Mouse (Mus musculus): Measurements from ENCODE around the gene Prkcsh.

DNA sequence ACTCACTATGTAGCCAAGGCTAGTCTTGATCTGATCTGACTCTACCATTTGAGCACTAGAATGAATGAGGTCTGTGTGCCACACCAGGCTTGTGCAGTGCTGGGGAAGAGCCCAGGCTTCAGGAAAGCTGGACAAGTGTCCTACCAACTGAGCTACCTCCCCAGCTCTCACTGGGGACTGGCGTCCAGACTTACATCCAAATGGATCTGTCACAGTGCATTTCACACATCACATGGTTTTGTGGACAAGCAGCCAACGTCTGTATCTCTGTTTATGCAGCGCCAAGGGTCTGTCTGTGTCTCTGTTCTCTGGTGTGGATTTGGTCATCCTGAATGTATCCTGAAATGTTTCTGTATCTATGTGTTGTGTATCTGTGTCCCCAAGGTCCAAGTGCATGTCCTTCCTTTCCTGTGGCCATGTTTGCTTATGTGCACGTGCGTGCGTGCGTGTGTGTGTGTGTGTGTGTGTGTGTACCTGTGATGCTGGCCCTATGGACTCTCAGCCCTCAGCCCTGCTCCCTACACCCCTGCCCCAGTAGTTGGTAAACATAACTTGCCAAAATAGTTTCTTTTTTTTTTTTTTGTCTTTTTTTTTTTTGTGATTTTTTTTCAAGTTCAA is 14.7 kb downstream of the Prkcsh start:
- TF ChIP-seq HCFC1 (IDR thresholded peaks at IDR 0.05; ENCODE audit: borderline replicate concordance, insufficient read depth, low read length) = no peak
- TF ChIP-seq CHD2 (IDR thresholded peaks at IDR 0.05; ENCODE audit: low read depth, low read length) = no peak
- TF ChIP-seq ZNF384 (IDR thresholded peaks at IDR 0.05; ENCODE audit: low read depth, low read length) = no peak
